Mouse (Mus musculus): ENCODE measurements around the gene St5.
A peak's percentile ranks its signal among the peaks of the same experiment; 100 is the strongest.

St5 gene

DNA sequence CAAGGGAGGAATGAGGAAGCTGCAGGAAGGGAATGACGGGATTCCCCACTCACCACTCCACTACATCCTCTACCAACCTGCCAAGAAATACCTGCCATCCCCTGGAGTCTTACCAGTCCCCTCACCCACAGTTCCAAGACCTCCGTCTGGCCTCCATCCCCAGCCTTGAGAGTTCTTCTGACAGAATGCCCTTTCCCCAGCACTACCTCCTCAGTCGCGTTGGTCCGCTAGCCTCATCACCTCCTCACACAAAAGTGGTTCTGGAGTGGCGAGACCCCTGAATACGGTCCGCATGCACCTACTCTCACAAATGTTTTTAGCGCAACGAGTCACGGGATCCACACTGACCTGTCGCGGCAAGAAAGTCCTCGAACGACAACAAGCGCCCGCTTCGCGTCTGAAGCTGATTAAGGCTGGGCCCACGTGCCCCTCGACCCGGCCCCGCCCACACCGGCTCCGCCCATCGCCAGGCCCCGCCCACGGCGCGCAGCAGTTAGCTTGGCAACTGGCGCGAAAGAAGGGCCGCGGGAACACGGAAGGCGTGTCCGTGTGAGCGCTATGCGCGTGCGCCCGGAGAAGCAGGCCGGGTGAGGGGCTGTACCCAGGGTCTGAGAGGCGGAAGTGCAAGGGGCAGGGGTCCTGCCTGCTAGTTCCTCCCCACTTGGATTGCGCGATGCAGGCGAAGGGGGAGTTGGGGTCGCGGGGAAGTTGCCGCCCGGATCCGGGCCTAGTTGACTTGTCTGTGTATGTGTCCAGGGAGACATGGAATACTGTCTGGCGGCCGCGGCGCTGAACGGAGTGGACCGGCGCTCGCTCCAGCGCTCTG is at the start of gene St5, which contains the start of gene Akip1:
St5 (minus strand) TSS at position 416 of the 826 bp plus-strand sequence.
Akip1 (plus strand) TSS at position 501 of the 826 bp plus-strand sequence.
- DNase-seq, result peak; percentile 97

DNA sequence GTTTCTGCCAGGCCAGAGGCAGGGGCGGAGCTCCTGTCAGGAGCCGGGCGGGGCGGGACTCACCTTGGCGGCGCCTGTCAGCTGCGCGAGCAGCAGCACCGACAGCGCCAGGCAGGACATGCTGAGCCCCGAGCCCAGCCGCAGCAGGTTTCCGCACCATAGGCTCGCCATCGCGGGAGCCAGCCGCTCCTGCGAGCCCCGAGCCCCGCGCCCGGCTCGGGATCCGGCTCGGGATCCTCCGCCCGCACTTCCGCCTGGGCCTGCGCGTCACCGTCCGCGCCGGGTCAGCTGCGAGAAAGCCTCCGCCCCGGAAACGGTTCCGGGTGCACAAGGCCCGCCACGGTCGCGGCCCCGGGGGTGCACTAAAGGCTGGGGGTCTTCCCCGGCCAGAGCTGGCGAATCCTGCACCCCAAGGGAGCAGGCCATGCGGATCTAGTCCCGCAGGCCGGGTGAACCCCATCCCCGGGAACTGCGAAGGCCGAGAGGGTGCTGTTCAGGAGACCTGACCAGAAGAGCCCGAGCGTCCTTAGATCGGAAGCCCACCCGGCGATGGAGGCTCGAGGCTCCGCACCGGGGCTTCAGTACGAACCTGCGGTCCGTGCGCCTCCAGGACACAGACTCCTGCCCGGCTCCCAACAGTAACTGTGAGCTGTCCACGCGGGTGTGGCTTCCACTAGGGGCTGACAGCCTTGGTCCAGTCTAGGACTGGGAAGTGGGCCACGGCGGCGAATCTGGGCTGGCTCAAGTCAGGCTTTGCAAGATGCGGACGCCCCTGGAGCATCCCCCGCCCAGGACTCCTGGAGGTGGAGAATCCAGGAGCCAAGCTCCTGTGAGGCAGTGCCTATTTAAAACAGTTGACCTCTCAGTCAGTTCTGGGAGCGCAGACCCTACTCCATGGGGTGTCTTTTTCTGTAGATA is 48.9 kb upstream of the St5 start, which contains the start of gene Tmem9b:
Tmem9b (minus strand) TSS at position 868 of the 918 bp plus-strand sequence.
- peak; percentile 83 to 92 for DNase-seq

DNA sequence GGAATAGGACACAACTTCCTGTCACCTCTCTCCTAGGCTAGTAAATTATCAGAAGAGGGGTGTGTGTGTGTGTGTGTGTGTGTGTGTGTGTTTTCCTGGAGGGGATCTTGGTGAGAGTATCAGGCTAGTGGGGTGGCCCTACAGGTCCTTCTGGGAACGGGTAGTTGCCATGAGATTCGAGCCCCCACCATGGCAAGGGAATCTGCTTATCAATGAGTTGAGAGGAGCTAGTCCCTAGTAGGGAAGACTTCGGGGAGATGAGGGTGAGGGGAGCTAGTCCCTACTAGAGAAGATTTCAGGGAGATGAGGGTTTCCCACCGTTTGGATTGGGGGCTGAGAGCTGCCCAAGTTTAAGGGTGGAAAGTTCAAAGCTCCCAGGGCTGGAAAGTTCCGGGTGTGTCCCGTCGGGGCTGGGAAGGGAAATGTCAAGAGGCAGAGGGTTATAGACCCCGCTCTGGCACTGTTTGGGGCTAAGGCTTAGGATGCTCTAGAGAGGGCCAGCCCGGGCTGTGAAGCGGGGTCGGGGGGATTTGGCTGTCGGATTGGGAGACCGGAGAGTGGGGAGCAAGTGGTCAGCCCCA is 48.1 kb upstream of the St5 start:
- peak; percentile 32 to 39 for DNase-seq

DNA sequence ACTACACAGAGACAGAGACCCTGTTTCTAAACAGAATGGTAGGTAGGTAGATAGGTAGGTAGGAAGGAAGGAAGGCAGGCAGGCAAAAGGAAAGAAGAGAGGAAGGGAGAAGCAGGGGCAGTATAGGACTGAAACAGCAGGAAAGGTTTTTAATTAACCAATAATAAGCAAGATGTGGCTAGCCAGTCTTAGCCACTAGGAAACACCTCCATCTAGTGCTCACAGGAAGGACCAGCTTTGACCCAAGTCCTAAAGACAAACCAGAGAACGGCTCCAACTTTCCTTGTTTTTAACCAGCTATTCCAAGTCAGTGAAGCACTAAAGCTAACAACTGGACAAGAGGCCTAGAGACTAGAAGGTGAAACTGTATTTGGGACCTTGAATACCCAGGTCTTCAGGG is 44.3 kb upstream of the St5 start:
- DNase-seq, result no peak

DNA sequence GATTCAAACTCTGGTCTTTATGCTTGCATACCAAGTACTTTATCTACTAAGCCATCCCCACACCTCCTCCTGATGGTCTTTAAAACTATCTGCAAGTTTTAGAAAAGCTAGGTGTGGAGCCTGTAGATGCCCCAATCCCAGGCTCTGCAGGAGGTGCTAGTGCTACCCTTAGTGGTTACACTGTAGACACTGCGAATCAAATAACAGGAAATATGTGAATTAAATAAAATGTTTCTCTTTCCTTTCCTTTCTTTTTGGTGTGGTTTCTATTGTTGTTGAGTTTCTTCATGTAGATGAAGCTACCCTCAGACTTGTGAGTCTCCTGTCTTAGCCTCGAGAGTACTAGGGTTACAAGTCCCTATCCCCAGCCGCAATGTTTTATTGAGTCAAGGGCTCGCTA is 38.3 kb upstream of the St5 start:
- no peak for DNase-seq

DNA sequence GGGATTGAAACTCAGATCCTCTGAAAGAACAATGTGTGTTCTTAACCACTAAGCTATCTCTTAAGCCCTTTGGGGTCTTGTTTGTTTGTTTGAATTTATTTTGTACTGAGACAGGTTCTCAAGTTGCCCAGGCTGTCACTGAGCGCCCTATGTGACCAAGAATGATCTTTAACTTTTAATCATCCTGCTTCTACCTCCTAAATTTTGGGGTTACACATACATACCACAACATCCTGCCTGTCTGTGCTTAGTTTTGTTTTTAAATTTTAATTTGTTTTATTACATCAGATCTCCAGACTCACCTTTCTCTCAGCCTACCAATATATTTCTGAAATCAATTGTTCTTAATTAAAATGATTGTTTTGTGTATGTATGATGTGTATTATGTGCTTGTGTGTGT is 37.7 kb upstream of the St5 start:
- DNase-seq, result no peak

DNA sequence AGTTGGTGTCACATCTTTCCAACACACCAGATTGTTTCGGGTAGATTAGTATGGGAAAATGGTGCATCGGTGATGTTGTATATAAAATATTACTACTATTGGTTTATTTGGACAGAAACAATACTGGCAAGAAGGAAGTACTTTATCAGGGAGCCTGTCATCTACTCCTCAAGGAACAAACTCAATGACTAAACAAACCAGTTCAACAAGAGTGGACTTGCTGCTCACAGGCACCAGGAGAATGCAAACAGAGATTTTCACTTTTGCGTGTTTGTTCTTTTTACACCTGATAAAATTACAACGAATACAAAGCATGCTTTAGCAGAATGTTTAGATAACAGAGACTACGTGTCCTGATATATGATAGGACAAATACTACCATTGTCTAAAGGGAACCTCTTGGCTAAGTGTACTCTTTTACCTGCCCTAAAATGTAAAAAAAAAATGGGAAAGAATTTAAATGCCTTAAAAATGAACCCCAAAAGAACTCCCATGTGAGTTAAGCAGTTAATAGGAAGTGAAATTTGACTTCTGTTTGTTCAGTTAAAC is 36.5 kb upstream of the St5 start:
- no peak for DNase-seq

DNA sequence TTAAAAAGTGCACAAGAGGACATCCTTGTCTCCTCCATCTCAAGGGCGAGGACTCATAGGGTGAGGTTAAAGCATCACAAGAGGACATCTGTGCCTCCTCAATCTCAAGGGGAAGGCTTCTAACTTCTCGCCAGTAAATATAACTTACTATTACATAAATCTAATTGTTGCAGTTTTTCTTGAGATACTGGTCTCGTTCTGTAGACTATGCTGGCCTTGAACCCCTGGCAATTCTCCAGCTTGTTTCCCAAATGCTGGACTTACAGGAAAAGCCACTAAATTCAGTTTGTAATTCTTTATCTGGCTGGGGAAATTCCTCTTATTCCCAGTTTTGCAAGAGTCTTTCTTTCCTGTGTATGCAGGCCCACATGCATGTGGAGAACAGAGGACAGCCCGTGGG is 31.4 kb upstream of the St5 start:
- peak; percentile 49 to 57 for DNase-seq

DNA sequence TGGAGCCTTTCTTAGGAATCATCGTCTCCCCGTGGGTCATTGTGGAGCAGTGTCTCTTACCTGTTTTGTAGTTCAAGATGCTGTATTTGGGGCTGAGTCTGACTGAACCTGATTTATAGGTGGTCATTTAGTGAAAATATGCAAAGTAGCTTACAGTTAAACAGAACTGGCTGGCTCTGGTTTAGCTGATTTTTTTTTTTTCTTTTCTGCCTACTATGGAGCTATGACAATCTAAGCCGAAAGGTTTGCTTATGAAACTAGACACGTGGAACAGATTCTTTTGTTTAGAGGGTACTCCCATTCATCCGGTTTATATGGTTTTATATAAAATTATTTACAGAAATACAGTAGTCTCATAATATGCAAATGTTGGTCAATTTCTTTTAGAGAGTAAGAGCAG is 28.2 kb upstream of the St5 start, which contains the start of gene Ascl3:
Ascl3 (minus strand) TSS at position 101 of the 400 bp plus-strand sequence.
- DNase-seq, result no peak

DNA sequence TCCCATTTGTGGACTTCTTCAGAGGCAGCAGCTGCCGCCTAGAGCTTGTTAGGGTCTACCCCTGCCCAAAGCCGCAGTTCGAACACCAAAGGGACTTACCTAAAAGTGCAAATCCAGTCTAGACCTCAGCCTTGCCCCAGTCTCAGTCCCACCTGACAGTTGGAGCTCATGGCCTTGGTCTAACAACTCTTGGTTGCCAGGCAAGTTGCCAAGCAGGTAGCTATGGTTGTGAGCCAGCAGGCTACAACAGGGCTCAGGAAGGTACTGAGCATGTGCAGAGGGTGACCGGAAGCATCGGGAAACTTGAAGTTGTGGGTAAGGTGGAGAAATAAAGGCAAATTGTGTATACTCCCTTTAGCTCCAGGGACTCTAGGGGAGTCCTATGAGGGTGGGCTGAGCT is 20.3 kb upstream of the St5 start, which contains the start of gene BC051019:
BC051019 (minus strand) TSS at position 154 of the 400 bp plus-strand sequence.
- no peak for DNase-seq

DNA sequence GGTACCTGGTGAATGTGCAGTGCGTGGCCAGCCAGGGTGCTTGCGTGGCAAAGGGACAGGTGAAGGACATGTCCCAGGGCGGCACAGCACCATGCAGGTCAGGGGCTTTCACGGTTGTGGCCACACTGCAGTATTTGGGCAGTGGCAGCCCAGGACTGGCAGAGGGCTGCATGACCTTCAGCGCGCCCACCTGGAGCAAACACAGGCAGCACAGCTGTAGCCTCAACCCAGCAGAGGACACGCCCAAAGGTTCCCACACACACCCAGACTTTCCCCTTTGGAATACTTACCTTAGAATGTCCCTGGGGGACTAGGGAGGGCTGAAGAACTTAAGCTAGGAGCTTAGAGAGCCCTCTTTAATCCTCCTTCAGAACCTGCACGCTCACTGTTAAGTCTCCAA is 19.7 kb upstream of the St5 start:
- no peak for DNase-seq

DNA sequence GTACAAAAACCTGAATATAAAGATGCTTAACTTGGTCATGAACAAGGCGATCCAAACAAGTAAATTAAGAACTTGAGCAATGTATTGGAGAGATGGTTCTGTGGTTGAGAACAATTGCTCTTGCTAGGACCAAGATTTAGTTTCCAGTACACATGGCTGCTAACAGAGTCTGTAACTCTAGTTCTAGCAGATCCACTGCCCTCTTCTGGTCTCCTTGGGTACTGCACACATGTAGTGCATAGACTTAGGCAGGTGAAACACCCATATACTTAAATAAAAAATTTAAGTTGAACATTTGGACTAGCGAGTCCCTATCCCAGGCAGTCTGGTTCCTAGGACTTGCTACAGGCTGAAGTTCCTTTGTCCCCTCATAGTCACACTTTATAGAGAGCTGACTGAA is 19.2 kb upstream of the St5 start:
- DNase-seq, result peak in 1 of 2 experiments; percentile 30

DNA sequence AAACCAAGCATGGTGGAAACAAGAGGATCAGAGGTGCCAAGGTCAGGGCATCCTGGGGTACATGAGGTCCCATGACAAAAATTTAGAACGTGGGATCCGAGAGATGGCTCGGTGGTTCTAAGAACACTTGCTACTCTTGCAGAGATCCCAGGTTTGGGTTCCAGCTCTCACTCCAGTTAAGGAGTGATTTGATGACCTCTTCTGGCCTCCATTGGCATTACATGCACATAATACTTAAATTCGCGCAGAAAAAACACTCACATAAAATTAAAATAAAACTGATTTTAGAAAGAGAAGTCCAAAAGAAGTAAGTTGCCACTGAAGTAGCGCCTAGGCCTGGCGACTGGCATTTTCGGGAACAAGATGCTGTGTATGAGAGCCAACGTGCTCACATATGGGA is 15.9 kb upstream of the St5 start:
- DNase-seq, result peak in 1 of 2 experiments; percentile 70

DNA sequence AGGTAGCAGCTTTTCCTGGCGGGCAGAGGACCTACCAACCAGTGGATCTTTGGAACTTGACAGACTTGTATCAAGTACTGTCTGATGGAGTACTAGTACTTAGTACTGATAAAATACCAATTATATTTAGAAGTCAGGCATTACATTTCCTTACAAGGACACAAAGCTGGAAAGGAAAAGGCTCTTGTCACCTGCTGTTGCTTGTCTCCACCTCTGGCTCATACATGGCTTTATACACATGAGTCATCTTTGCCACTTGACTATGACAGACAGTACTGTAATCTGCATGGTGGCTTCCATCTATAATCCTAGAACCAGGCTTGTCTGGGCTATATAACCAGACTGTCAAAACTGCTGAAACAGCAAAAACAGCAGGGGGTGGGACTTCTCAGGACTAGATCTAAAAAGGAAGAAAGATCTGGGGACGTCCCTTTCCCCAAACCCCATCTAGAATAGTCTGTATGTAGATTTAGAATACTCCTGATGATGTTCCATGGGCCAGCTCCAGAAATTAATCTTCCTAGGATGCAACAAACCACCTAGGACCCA is 10.1 kb upstream of the St5 start:
- DNase-seq, result no peak

DNA sequence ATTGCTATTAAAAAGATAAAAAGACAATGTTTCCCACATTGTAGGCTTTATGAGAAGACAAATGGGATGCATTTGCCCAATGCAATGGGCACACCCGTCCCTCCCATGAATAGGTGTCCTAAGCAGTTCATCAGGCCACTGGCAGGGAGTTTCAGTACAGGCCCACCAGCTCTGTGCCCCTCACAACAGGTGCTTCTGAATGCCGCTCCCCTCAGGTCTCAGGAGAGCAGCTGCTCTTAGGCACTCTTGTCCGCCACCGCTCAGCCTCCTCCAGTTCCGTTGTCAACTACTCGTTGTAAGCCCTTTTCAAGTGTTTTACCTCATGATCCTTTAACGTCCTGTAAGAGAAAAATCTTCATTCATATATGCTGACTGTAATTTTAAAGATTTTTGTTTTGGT is 8.8 kb upstream of the St5 start:
- DNase-seq, result no peak

DNA sequence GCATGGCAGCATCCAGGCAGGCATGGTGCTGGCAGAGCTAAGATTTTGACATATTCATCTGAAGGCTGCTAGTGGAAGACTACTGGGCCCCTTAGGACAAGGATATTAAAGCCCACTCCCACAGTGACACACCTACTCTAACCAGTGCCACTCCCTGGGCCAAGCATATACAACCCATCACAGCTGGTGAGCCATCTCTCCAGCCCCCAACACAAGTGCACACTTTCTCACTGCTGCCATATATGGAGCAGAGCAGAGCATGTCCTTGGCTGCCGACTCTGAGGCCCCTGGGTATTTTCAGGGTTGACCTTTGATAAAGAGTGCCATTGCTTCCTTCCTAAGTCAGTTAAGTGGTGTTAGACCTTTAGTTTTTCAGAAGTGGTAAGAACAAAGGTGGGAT is 6.7 kb upstream of the St5 start:
- DNase-seq, result no peak

DNA sequence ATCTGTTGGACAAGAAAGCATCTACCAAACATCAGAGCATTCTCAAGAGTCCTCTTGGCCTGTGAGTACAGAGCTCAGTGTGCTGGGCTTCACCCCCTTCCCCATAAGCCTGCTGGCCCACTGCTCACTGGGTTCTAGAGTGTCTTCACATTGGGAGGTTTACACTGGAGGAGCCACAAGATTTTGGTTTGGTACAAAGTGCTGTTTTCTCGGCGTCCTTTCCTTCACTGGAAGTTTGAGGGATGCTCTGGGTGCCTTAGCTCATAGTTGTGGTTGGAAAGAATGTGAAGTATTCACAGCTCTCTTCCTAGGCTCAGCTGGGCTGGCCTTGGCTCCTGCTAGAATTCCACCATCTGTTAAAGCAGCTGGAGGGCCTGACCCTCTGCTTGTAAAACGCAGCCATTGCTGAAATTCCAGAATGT is 5.6 kb upstream of the St5 start:
- peak; percentile 54 to 74 for DNase-seq

DNA sequence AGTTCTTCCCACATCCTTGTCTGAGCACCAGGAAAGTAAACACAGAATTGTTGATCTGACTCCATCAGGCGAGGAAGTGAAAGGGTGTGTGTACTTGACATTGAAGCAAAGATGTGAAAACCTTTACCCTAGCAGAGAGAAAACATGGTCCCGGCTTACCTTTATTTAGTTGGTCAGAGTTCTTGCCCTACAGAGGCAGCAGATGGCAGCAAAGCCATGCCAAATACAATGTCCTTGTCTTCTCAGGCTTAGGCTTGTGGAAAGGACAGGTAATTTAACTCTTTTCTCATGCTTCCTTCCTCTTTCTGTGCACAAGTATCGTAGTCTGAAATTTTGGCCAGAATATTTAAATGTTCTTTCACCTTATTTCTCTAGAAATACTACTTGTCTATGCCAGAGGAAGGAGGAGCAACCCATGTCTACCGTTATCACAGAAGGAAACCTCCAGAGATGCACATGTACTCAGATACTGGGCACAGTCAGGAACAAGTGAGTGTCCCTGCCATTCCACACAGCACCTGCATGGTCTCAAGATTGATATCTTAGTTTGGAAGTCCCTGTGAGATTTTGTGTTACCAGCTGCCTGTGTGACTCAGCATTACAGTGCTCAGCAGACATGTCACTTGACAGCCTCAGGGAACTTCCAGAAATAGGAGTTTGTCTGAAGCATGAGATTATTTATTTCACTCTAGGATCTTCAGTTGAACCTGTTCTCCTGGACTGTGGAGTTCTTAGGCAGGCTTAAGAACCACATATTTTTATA is 3.8 kb upstream of the St5 start:
- DNase-seq, result peak; percentile 66 to 69

DNA sequence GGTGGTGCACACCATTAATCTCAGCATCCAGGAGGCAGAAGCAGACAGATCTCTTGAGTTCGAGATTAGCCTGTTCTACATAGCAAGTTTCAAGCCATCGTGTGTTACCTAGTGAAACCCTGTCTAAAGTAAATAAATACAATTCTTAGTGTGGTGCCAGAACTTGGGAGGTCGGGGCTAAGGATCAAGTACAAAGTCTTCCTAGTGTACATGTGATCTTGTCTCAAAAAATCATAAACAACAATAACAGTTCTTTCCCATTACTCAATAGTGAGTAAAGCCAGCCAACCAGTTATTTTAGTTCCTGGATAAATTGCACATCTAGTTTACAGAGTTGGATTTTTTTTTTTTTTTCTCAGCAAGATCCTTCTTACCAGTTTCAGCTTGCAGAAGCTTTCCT is 1.1 kb upstream of the St5 start:
- no peak for DNase-seq

DNA sequence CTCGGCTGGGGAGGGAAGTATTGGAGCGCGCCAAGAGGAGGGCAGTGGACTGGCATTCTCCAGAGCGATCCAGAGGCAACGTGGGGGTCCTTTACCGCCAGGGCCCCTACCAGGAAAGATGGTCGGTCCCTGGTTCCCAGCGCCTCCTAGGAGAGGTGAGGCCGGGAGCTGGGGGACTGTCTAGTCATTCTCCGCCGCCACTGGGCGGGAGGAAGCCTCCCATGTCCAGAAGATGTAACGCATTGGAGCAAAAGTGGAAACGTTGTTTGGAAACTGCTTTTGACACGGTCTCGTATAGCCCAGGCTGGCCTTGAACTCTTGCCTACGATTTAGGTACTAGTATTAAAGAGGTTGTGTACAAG is 592 bp upstream of the St5 start:
- DNase-seq, result no peak

DNA sequence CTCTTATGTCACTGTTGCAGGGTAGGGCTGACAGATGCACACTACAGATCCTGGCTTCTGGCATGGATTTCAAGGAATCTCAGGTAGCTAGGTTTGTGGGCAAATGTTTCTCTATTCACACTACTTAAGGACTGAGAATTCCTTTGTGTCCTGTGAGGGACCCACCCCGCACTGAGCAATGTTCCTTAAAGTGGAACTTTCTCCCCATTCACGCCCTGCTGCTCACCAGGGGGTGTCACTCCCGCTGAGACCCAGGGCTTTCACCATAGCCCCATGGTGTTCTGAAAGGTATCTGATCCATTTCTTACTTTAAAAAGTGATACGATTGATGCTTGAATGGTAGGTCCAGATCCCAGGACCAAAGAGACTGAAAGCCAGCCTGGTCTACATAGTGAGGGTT is 684 bp downstream of the St5 start:
- no peak for DNase-seq

DNA sequence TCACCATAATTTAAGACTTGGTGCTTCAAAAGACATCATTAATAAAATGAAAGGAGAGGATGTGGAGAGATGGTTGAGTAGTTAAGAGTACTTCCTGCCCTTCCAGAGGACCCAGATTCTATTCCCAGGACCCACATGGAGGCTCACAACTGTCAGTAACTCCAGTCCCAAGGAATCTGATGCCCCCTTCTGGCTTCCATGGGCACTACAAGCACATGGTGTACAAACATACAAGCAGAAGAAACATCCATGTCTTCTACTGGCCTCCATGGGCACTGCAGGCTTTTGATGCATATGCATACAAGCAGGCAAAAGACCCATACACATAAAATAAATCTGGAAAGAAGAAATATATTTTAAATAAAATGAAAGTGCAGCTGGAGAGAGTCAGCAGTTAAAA is 3.2 kb downstream of the St5 start:
- no peak for DNase-seq
